Mouse (Mus musculus) adrenal gland (tissue): ENCODE data around the gene Duoxa2.

Experiments used
- intact Hi-C: fragments of 180-260 bp; cut with DNase I; formaldehyde crosslinking; loops from one replicate; pipeline ENCODE4 v1.15.1; 2025
- long read RNA-seq, 2 experiments: library from polyadenylated mRNA; unstranded; transcript quantifications; one replicate each; pipeline ENCODE4 v2.0.0; 2020; ENCODE audit warnings: borderline replicate concordance in 1 of 2; ENCODE audit not compliant: insufficient replicate concordance in 1 of 2

The Duoxa2 gene
- long read RNA-seq, experiment 1 = 0 reads
- long read RNA-seq, experiment 2 = 0 reads

DNA sequence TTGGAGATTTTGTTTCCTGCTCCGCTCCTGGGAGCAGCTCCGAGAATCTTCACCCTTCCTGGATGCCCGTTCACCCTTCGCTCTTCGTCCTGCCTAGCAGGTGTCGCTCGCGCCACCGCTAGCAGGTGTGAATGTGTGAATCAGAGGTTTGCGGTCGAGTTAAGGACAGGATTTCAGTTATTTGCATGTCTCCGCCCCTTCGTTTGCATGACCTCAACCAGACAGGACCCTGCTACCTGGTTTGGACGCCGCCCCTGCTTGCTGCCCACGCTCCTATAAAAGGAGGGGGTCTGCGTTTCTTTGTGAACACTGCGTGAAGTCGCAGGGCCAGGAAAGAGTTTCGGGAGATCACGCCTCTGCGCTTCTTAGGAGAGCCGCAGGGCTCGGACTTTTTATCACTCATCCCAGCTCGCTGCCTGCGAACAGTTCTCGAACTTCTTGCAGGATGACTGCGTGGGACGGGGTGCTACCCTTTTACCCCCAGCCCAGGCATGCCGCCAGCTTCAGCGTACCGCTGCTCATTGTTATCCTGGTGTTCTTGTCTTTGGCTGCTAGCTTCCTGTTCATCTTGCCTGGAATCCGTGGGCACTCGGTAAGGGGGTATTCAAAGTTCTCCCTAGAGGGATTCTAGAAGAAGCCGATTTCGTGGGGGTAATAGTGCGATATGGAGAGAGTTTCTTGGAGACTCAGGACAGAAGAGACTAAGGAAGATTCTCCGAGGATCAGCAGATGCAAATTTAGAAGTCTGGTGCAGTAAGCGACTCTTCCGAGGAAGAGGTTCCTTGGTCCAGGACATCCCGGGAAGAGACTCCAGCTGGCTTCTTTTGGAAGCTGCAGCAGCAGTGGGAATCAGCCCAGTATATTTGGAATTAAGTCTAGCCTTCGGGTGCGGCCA, at the start of gene Duoxa2:
Duoxa2 (plus strand) TSS at position 305 of the 895 bp plus-strand sequence.
- intact Hi-C loops = no loop called here

DNA sequence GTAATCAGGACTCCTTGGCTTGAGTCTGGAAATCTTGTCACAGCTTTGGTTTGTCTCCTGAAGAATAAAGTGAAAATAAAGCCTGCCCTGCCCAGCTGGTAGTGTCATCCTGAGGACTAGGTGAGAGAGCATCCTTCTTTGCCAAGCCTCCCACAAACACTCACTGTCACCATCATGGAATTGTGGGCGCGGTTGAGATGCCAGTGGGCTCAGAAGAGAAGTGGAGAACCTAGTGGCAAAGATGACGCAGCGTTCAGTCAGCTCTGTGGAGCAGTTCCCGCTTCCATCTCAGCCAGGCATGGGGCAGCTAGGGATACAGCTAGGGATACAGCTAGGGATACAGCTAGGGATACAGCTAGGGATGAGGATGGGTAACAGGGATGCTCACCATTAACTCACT, 42.7 kb upstream of the Duoxa2 start:
- intact Hi-C loops = no loop called here

DNA sequence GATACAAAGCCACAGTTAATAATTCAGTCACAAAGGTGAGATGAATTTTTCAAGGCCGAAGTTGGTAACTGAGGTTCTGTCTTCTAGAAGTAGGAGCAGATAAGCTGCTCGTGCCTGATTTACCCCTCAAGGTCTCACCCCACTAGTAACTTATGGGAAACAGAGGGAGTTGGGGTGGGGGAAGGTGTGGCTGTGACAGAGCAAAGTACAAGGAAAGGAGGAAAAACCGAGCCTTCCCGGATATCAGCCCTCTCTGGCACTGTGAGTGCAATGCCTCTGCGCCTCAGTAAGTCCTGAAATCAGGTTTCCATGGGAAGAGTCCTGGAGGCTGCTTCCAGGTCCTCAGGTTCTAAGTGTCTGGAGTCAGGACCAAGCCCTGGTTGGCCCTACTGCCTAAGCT, 38.0 kb upstream of the Duoxa2 start:
- intact Hi-C loops = no loop called here

DNA sequence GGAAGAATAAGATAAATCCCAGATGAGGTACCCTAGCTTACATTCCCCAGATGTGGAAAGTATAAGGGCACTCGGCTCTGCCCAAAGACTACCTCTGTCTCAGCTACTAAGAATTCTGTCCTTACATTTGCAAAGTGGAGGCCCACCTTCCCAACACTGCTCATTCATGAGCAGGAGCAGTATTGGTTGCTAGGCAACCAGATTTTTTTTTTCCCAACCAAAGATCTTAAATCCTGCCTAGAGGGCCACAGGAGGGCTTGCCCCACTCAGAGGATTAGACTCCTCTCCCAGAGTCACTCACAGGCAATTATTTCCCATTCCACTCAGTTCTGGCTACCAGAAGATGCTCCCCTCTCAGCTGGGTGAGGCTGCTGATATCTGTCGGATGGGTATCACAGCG, 34.0 kb upstream of the Duoxa2 start:
- intact Hi-C loops = no loop called here

DNA sequence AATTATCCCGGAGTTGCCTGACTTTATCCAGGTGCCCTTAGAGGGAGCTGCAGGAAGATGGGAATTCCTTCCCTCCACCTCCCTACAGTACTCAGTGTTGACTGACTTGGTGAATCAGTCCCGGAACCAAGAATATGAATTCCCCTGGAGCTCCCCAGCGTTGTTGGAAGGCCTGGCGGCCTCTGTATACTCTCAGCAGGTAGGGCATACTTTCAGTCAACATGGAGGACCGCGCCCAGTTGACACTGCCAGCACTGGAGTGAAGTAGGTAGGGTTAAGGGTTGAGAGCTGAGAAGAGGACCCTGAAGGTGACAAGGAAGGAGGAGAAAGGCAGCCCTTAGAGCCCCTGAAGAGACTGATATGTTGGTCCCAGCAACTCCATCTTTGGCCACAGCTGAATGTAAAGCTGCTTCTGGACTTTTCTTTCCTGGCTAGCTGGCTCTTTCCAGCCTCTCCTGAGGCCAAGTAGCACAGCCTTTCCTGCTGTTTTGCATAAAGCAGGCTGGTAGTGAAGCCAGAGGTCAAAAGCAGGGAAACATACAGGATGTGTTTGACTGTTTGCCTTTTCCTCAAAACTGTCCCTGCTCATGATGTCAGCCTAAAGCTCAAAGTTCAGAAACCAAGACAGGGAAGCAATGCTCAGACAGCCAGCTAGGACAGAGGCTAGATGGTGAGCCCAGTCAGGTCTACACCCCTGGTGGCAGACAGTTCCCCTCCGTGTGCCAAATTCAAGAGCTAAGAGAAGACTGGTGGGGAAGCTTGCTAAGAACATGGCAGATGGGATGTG, 32.1 kb upstream of the Duoxa2 start:
- intact Hi-C loops = no loop called here

DNA sequence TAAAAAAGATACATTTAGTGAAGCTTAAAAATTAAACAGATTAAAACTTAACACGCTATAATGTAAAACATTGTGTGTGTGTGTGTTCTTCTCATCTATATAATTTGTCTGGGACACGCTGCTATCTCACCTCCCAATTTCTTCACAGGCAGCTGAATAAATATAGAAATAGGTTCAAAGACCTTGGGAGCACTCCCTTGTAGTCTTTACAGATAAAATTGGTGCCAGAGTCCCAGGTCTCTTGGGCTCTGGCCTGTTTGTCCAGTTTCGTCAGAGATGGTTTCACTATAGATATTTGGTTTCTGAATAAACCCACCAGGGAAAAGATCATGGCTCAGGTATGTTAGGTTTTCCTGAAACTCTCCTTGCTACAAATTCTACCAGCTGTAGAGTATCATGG, 19.9 kb upstream of the Duoxa2 start:
- intact Hi-C loops = no loop called here

DNA sequence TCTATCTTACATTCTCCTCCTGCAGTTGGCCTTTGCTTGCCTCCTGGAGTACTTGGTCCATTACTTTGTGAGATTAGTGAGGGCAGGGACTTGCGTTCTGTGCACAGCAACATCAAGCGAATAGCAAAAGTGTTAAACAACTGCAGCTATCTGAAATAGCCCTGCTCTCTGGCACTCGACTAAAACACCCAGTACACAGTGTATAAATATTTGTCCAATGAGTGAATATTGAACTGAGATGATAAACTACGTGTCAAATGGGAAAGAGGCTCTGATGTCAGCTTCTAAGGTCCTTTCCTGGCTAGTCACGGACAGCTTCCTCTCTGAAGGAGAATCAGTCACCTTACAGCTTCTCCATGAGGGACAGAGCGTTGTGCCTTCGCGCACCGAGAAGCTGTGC, 14.6 kb upstream of the Duoxa2 start:
- intact Hi-C loops = no loop called here

DNA sequence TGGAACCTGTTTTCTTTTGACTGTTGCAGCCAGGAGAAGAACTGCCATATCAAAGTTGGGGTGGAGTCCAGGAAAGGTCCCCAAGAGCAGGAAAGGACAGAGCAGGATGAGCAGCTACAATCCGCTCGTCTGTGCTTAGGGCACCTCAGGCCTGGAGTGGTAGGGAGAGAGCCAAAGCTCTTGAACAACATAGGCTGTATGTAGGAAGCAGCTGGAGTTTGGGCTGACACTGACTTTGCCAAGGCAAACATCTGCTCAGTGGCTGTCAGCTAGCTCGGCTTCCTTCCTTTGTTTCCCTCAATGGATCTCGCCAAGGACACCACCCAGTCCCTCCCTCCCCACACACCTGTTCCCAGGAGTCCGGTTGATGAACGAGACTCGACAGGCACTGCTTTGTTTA, 12.6 kb upstream of the Duoxa2 start:
- intact Hi-C loops = no loop called here

DNA sequence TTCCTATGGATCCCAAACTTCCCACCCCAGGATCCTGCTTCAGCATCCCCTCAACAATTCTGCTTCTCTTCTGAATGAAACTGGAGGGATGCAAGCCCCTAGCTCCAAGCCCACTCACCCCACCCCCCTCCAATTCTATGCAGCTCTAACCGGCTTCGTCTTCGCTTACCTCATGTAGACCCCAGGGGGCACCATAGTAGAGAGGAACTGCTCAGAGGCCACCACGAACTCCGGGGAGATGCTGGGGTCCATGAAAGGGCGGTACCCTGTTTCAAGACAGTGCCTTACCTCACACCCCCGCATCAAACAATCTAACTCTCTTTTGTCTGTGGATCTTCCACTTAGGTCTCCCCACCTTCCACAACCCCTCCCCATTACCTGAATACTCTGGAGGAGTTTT, 3.8 kb upstream of the Duoxa2 start:
- intact Hi-C loops = no loop called here

DNA sequence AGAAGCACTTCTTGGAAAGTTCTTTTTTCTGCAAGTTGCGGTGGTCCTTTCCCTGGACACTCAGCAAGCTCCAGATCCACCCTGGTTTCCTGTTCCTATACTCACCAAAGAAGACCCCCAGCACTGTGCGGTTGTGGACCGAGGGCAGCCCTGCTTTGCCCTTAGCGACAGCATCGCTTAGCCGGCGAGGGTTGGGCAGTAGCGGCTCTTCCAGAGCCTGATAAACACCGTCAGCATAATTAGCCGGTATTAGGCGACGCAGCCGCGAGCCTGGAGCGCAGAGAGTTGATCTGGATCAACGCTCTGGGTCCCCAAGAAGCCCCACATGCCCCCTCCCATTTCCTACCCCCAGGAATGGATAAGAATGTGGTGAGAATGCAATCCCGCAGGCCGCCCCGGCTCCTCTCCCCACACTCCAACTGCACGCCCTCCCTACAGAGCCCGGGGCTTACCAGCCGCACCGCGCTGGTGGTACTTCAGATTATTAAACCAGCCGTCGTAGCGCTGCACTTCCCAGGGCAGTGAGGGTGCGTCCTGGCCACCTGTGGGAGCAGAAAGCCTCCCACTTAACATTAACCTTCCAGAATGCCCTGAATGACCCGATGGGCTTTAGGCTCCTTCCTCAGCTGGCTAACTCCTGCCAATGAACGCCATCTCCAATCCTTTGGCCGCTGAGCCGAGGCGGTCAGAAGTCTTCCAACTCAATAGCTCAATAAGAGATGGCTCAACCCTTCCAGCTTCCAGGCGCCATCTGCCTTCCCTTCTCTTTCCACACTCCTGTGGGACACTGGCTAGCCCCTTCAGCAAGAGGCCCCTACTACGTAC, 1.2 kb upstream of the Duoxa2 start:
- intact Hi-C loops = no loop called here

DNA sequence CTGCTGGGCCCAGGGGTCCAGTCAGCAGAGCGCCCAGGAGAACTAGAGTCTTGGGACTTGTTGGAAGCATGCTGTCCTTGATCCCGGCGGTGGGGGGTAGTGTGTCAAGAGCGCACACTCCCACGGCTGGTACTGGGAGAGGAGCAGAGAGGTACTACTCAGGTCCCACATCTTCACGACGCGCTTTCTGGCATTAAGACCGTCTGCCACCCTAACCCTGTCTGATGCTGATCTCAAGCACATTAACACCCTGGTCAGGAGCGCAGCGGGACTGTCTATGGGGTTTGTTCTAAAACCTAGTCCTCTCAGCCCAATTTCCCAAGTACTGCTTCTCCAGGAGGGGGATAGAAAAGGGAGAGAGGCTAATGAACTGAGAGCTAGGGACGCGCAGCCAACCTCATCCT, 602 bp upstream of the Duoxa2 start, which contains the start of gene Duox2:
Duox2 (minus strand) TSS at position 354 of the 404 bp plus-strand sequence.
- intact Hi-C loops = no loop called here

DNA sequence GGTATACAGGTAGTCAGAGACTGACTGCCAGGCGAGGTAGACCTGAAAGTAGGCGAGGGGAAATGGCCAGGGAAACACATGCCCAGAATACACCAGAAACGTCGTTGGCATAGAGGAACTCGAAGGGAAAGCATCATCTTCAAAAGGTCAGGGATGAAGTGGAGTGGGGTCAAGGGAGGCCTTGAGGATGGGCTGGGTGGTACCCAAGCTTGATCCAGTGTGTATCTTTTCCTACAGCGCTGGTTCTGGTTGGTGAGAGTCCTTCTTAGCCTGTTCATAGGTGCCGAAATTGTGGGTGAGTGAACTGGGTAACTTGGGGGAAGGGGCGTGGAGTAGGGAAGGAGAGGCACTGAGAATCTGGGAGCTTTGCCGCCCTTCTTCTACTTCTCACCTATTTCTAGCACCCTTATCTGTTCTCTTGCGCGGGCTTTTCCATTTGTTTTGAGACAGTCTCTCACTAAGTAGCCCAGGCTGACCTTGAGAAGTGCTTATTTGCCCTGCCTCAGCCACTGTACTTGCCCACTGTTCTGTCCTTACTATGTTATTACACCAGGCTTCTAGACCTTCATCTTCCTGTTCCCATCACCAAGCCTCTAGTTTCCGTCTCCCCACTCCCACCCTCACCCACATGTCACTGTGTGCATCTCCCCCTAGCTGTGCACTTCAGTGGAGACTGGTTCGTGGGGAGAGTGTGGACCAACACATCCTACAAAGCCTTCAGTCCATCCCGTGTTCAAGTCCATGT, 1.4 kb downstream of the Duoxa2 start:
- intact Hi-C loops = no loop called here

DNA sequence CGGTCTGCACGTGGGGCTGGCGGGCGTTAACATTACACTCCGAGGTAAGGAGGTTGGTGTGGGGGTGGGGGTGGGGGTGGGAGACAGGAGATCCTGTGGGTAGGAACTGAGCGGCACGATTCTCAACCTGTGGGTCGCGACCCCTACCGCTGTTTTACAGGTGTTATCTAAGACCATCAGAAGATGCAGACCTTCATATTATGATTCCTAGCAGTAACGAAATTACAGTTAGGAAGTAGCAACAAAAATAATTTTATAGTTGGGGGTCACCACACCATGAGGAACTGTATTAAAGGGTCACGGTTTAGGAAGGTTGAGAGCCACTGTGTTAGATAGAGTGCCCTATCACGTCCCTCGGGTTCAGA, 1.9 kb downstream of the Duoxa2 start:
- intact Hi-C loops = no loop called here

DNA sequence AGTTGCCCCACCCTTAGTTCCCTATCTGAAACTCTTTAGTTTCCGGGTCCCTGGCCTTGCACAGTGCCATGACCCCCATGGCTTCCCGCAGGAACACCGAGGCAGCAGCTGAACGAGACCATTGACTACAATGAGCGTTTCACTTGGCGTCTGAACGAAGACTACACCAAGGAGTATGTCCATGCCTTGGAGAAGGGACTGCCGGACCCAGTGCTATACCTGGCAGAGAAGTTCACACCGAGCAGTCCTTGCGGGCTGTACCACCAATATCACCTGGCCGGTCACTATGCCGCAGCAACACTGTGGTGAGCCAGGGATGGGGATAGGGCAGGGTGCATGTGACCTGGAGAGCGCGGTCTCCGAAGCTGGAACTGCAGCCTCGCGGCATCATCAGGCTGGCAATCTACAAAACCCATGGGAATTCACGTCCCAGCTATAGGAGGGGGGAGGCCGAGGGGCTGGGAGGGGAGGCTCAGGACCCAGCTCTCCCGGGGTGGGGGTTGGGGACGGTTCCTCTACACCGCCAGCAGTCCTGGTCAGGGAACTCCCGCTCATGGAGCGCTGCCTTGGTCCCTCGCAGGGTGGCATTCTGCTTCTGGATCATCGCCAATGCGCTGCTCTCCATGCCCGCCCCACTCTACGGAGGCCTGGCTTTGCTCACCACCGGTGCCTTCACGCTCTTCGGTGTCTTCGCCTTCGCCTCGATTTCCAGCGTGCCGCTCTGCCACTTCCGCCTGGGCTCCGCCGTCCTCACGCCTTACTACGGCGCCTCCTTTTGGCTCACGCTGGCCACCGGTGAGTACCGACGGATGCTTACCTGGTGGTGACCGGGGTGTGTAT, 2.6 kb downstream of the Duoxa2 start:
- intact Hi-C loops = no loop called here

DNA sequence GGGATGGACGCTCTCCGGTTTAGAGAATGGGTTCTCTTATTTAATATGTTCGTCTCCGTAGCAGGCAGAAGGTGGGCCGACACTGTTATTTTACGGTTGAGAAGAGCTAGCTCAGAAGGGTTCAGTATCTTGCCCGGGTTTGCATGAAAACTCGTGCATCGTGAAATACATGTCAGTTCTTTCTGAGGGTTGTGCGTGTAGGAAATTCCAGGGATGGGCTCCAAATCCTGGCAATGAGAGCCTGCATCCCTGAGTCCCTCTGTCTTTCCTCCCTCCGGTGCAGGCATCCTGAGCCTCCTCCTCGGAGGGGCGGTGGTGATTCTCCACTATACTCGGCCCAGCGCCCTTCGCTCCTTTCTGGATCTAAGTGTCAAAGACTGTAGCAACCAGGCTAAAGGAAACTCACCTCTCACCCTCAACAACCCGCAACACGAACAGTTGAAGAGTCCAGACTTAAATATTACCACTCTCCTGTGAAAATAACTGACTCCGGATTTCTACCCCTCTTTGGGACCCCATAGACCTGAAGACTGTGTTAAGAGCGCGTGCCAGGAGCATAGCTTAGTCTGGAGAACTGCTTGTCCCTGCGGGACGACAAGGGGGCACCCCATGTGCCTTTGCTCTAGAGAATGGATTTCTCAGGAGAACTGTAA, 3.3 kb downstream of the Duoxa2 start:
- intact Hi-C loops = loop anchor here (2.0 kb wide), 1 partner anchor 107 kb away; no protein-coding TSS in a partner anchor

DNA sequence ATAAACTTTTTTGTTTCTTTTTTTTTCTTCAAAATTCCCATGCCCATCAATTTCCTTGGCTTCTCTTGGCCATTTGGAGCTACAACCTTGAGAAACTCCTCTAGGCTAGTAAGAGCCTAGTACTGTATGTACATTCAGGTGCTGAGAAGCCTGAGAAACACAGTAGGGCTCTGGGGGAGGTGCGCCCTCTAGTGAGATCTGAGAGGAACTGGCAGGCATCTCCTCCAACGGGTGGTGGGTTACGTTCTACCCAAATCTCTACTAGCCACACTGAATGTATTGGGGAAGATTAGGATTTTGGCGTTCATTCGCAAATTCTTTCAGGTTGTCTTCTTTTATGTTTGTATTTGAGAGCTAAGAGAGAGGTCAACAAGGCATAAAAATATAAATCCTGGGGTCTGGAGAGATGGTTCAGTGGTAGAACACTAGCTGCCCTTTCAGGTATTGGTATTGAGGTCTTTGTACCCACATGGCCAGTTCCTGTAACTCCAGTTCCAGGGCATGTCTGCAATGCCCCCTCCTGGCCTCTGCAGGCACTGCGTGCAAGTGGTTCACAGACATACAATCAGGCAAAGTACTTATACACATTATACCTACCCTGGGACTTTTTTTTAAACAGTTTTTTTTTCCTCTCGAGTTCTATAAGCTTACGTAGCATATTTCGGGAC, 4.0 kb downstream of the Duoxa2 start:
- intact Hi-C loops = loop anchor here (2.0 kb wide), 1 partner anchor 108 kb away; no protein-coding TSS in a partner anchor

DNA sequence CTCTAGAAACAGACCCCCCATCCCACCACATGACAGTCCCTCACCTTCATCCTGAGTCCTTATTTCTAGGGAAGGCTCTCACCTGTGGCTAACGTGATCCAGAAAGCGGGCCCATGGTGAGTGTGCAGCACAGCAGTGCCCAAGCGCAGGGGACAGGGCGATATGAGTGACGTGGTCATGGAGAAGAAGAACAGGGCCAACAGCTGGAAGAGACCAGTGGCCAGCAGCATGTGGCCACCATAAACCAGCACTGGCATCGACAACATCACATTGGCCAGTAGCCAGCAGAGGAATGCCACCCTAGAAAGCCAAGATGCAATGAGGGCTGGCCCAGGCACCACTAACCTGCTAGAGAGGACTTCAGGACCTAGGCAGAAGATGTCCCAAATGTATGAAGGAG, 5.8 kb downstream of the Duoxa2 start:
- intact Hi-C loops = no loop called here

DNA sequence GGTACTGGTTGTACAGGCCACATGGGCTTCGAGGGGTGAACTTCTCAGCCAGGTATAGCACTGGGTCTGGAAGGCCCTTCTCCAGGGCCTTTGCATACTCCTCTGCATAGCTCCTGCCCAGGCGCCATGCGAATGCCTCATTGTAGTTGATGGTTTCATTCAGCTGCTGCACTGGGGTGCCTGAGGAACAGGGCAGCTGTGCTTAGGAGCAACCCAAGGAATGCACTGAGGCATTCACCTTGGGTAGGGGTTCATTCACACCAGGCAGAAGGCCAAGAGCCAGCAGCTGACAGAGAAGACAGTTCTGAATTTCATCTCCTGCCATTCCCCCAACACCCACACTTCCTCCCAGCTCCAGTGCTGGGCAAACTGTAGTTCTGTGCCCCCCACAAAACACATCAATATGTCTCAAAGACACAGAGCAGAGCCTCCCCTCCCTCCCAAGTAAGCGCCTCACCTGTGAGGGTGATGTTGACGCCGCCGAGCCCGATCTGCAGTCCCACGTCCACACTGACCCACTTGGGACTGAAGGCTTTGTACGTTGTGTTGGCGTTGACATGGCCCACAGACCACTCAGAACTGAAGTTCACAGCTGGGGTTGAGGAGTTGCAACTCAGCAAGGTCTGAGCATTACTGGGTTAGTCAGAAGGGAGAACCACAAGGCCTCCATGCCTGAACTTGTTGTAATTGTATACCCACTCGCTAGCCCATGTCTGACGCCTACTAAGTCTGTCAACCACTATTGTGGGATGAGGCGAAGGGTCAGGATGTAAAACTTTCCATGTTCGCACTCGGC, 6.6 kb downstream of the Duoxa2 start:
- intact Hi-C loops = no loop called here
